Mouse (Mus musculus): ENCODE results near the gene Bola1. TPM values are rescaled to one million over a fixed set of nuclear protein-coding genes. Genes with fewer than 3 reads are reported as not detected.

Bola1 gene
- total and polyA plus RNA-seq, 3 experiments = 115 to 124 TPM; not detected in 1

DNA sequence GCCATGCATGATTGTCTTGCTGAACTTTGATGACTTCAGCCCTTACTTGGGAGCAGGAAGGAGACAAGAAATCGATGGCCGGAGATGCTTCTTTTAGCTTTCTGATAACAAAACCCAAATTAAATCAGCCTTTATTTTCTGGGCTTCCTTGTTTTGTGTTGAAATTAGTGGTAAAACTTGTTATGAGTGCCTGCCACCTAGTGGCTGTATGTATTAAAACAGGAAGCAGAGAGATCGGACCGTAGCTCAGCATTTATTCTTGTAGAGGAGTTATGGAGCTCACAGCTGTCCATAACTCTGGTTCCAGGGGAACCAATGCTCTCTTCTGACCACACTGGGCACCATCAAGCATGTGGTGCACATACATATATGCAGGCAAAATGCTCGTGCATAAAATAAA, 71.6 kb downstream of the Bola1 start:
- peaks cover 9% of the 10 kb centered on the region in 2 experiments; a peak in 3 of 4 replicates for H3K4me1 ChIP-seq (ENCODE audit: control insufficient read depth in 1 of 2, insufficient read depth in 2 of 2, low read length in 2 of 2)
- peaks cover 17 to 19% of the 10 kb centered on the region in 2 experiments for H3K36me3 ChIP-seq (ENCODE audit: control insufficient read depth in 1 of 2, insufficient read depth in 2 of 2, low read length in 2 of 2)
- no peak overlapping the region for H3K4me3 ChIP-seq (ENCODE audit: control insufficient read depth in 1 of 2, insufficient read depth in 1 of 2, low read depth in 2 of 2, low read length in 2 of 2)
- DNase-seq (ENCODE audit: low read depth, low spot score) = peak; percentile 93
- H3K9ac ChIP-seq (ENCODE audit: control insufficient read depth, low read depth, low read length, poor library complexity, severe bottlenecking) = no peak overlapping the region
- H3K27ac ChIP-seq (ENCODE audit: control insufficient read depth, low read depth, low read length) = no peak overlapping the region
- TF ChIP-seq MAZ (IDR thresholded peaks at IDR 0.05; ENCODE audit: low read depth, low read length) (no peak; the same call in none of the 2 replicates), MYB (IDR thresholded peaks at IDR 0.05; ENCODE audit: low read depth, low read length) (no peak; the same call in 1 of the 2 replicates), TCF12 (IDR thresholded peaks at IDR 0.05; ENCODE audit: low read depth, low read length) (no peak), SMC3 (IDR thresholded peaks at IDR 0.05; ENCODE audit: low read depth, low read length) (peak; percentile 99), TBP (IDR thresholded peaks at IDR 0.05; ENCODE audit: low read depth, low read length) (peak; percentile 32; the same call in 1 of the 2 replicates), MAX (IDR thresholded peaks at IDR 0.05; ENCODE audit: low read length) (peak; percentile 45; the same call in 1 of the 2 replicates), POLR2AphosphoS5 (IDR thresholded peaks at IDR 0.05; ENCODE audit: borderline replicate concordance, low read depth, low read length) (no peak), JUND (IDR thresholded peaks at IDR 0.05; ENCODE audit: low read depth, low read length) (peak; percentile 80), ELF1 (IDR thresholded peaks at IDR 0.05; ENCODE audit: low read depth, low read length) (peak; percentile 95), MYC (IDR thresholded peaks at IDR 0.05; ENCODE audit: low read depth, low read length) (peak; percentile 82; the same call in 1 of the 2 replicates), ETS1 (IDR thresholded peaks at IDR 0.05; ENCODE audit: low read depth, low read length) (0 out of 2 replicates have a peak, but pooled peaks have one; percentile 29), POLR2A (IDR thresholded peaks at IDR 0.05; ENCODE audit: control insufficient read depth in 1 of 2, insufficient read depth in 1 of 2, low read depth in 1 of 2, low read length in 2 of 2, poor library complexity in 1 of 2) (0 out of 4 replicates have a peak, but pooled peaks of 1 of the 2 experiments have one; percentile 27), ZNF384 (IDR thresholded peaks at IDR 0.05; ENCODE audit: low read depth, low read length) (peak; percentile 47), NRF1 (IDR thresholded peaks at IDR 0.05; ENCODE audit: insufficient read depth, low read depth, low read length, poor library complexity, severe bottlenecking) (no peak), RAD21 (IDR thresholded peaks at IDR 0.05; ENCODE audit: low read depth, low read length) (peak; percentile 99), CTCF (IDR thresholded peaks at IDR 0.05 in 2 of 3, conservative IDR thresholded peaks at IDR 0.05 in 1 of 3; ENCODE audit: control insufficient read depth in 1 of 3, insufficient read depth in 1 of 3, low read depth in 2 of 3, low read length in 3 of 3, poor library complexity in 1 of 3, severe bottlenecking in 1 of 3) (peak; percentile 51 to 99 (median 93)), GATA1 (IDR thresholded peaks at IDR 0.05; ENCODE audit: low read depth, low read length) (peak; percentile 60; the same call in 1 of the 2 replicates), ZC3H11A (IDR thresholded peaks at IDR 0.05; ENCODE audit: low read depth, low read length) (peak; percentile 99), MAFK (IDR thresholded peaks at IDR 0.05; ENCODE audit: borderline replicate concordance, low read depth, low read length) (peak; percentile 66), SIN3A (IDR thresholded peaks at IDR 0.05; ENCODE audit: low read length) (peak; percentile 94), BHLHE40 (IDR thresholded peaks at IDR 0.05; ENCODE audit: borderline replicate concordance, low read depth, low read length) (peak; percentile 19; the same call in 1 of the 2 replicates), HCFC1 (IDR thresholded peaks at IDR 0.05; ENCODE audit: low read depth, low read length) (peak; percentile 54; the same call in 1 of the 2 replicates)
- no peaks in the 10 kb centered on the region for H3K9me3 ChIP-seq (replicated peaks; ENCODE audit: insufficient read depth, low read length)
- H3K27me3 ChIP-seq (ENCODE audit: control insufficient read depth in 1 of 2, insufficient read depth in 2 of 2, low read length in 2 of 2) = no peaks in the 10 kb centered on the region
- no peaks in the 10 kb centered on the region for H3K79me2 ChIP-seq (ENCODE audit: control insufficient read depth, insufficient read depth, low read length, poor library complexity)

Other genes starting within 250 kb of the Bola1 start
- gene Plekho1, start 223.7 kb downstream of the Bola1 start, total RNA-seq (2012; rRNA removed) = 4.2 and 6.4 TPM in 2 replicates
- gene Plekho1, start 223.7 kb downstream of the Bola1 start, polyA plus RNA-seq (2012; ENCODE audit: insufficient read depth in 1 of 2, insufficient read length in 2 of 2, low read depth in 1 of 2, low replicate concordance in 2 of 2, missing spikeins in 1 of 2) = 10 to 100 TPM in 1 of 2 experiments, not detected in 1; 19.2 TPM
- gene Vps45, start 161.2 kb downstream of the Bola1 start, total RNA-seq (2012; rRNA removed) = 24.4 and 28.9 TPM in 2 replicates
- gene Vps45, start 161.2 kb downstream of the Bola1 start, polyA plus RNA-seq (2012; ENCODE audit: insufficient read depth in 1 of 2, insufficient read length in 2 of 2, low read depth in 1 of 2, low replicate concordance in 2 of 2, missing spikeins in 1 of 2) = 10 to 100 TPM; 20.6 to 92.0 TPM
- gene Otud7b, start 115.2 kb downstream of the Bola1 start, total RNA-seq (2012; rRNA removed) = 25.8 and 27.5 TPM in 2 replicates
- gene Otud7b, start 115.2 kb downstream of the Bola1 start, polyA plus RNA-seq (2012; ENCODE audit: insufficient read depth in 1 of 2, insufficient read length in 2 of 2, low read depth in 1 of 2, low replicate concordance in 2 of 2, missing spikeins in 1 of 2) = 10 to 100 TPM; 17.9 to 24.4 TPM
- gene Mtmr11, start 57.7 kb downstream of the Bola1 start, total RNA-seq (2012; rRNA removed) = 0.62 and 0.77 TPM in 2 replicates
- 1 to 10 TPM in 1 of 2 experiments, not detected in 1; 1.4 TPM for gene Mtmr11, start 57.7 kb downstream of the Bola1 start, polyA plus RNA-seq (2012; ENCODE audit: insufficient read depth in 1 of 2, insufficient read length in 2 of 2, low read depth in 1 of 2, low replicate concordance in 2 of 2, missing spikeins in 1 of 2)
- gene Sf3b4, start 47.4 kb downstream of the Bola1 start, total RNA-seq (2012; rRNA removed) = 135 and 157 TPM in 2 replicates
- 100 to 1,000 TPM; 102 to 423 TPM for gene Sf3b4, start 47.4 kb downstream of the Bola1 start, polyA plus RNA-seq (2012; ENCODE audit: insufficient read depth in 1 of 2, insufficient read length in 2 of 2, low read depth in 1 of 2, low replicate concordance in 2 of 2, missing spikeins in 1 of 2)
- gene Sv2a, start 38.6 kb downstream of the Bola1 start, total RNA-seq (2012; rRNA removed) = 0.77 and 2.1 TPM in 2 replicates
- gene Sv2a, start 38.6 kb downstream of the Bola1 start, polyA plus RNA-seq (2012; ENCODE audit: insufficient read depth in 1 of 2, insufficient read length in 2 of 2, low read depth in 1 of 2, low replicate concordance in 2 of 2, missing spikeins in 1 of 2) = 1 to 10 TPM in 1 of 2 experiments, not detected in 1; 3.3 TPM
- 197 and 234 TPM in 2 replicates for gene Hist2h2ab, start 156 bp upstream of the Bola1 start, total RNA-seq (2012; rRNA removed)
- under 1 TPM in 1 of 2 experiments, not detected in 1; 0.72 TPM for gene Hist2h2ab, start 156 bp upstream of the Bola1 start, polyA plus RNA-seq (2012; ENCODE audit: insufficient read depth in 1 of 2, insufficient read length in 2 of 2, low read depth in 1 of 2, low replicate concordance in 2 of 2, missing spikeins in 1 of 2)
- gene Hist2h2ac, start 1.2 kb upstream of the Bola1 start, total RNA-seq (2012; rRNA removed) = 2,824 and 3,687 TPM in 2 replicates
- 1 to 10 TPM in 1 of 2 experiments, not detected in 1; 4.8 TPM for gene Hist2h2ac, start 1.2 kb upstream of the Bola1 start, polyA plus RNA-seq (2012; ENCODE audit: insufficient read depth in 1 of 2, insufficient read length in 2 of 2, low read depth in 1 of 2, low replicate concordance in 2 of 2, missing spikeins in 1 of 2)
- gene Hist2h2be, start 1.4 kb upstream of the Bola1 start, total RNA-seq (2012; rRNA removed) = 1.6 and 1.8 TPM in 2 replicates
- 1 to 10 TPM in 1 of 2 experiments, not detected in 1; 3.2 TPM for gene Hist2h2be, start 1.4 kb upstream of the Bola1 start, polyA plus RNA-seq (2012; ENCODE audit: insufficient read depth in 1 of 2, insufficient read length in 2 of 2, low read depth in 1 of 2, low replicate concordance in 2 of 2, missing spikeins in 1 of 2)
- 2,744 and 3,348 TPM in 2 replicates for gene Hist2h3c2, start 19.4 kb upstream of the Bola1 start, total RNA-seq (2012; rRNA removed)
- gene Hist2h3c2, start 19.4 kb upstream of the Bola1 start, polyA plus RNA-seq (2012; ENCODE audit: insufficient read depth in 1 of 2, insufficient read length in 2 of 2, low read depth in 1 of 2, low replicate concordance in 2 of 2, missing spikeins in 1 of 2) = 1,000 to 10,000 TPM in 1 of 2 experiments, 1 to 10 TPM in 1; 8.2 to 1,897 TPM
- gene Hist2h2aa2, start 20.6 kb upstream of the Bola1 start, total RNA-seq (2012; rRNA removed) = 11,232 and 13,053 TPM in 2 replicates
- gene Hist2h2aa2, start 20.6 kb upstream of the Bola1 start, polyA plus RNA-seq (2012; ENCODE audit: insufficient read depth in 1 of 2, insufficient read length in 2 of 2, low read depth in 1 of 2, low replicate concordance in 2 of 2, missing spikeins in 1 of 2) = 10 to 100 TPM in 1 of 2 experiments, not detected in 1; 18.4 TPM
- gene Hist2h2aa1, start 25.8 kb upstream of the Bola1 start, total RNA-seq (2012; rRNA removed) = 3,456 and 4,103 TPM in 2 replicates
- 1 to 10 TPM in 1 of 2 experiments, not detected in 1; 1.5 TPM for gene Hist2h2aa1, start 25.8 kb upstream of the Bola1 start, polyA plus RNA-seq (2012; ENCODE audit: insufficient read depth in 1 of 2, insufficient read length in 2 of 2, low read depth in 1 of 2, low replicate concordance in 2 of 2, missing spikeins in 1 of 2)
- gene Hist2h3c1, start 27.0 kb upstream of the Bola1 start, total RNA-seq (2012; rRNA removed) = 1.3 and 1.5 TPM in 2 replicates
- not detected for gene Hist2h3c1, start 27.0 kb upstream of the Bola1 start, polyA plus RNA-seq (2012; ENCODE audit: insufficient read depth in 1 of 2, insufficient read length in 2 of 2, low read depth in 1 of 2, low replicate concordance in 2 of 2, missing spikeins in 1 of 2)
- gene Hist2h4, start 43.6 kb upstream of the Bola1 start, total RNA-seq (2012; rRNA removed) = 195 and 290 TPM in 2 replicates
- 1 to 10 TPM in 1 of 2 experiments, not detected in 1; 1.5 TPM for gene Hist2h4, start 43.6 kb upstream of the Bola1 start, polyA plus RNA-seq (2012; ENCODE audit: insufficient read depth in 1 of 2, insufficient read length in 2 of 2, low read depth in 1 of 2, low replicate concordance in 2 of 2, missing spikeins in 1 of 2)
- 3,962 and 5,017 TPM in 2 replicates for gene Hist2h3b, start 48.9 kb upstream of the Bola1 start, total RNA-seq (2012; rRNA removed)
- gene Hist2h3b, start 48.9 kb upstream of the Bola1 start, polyA plus RNA-seq (2012; ENCODE audit: insufficient read depth in 1 of 2, insufficient read length in 2 of 2, low read depth in 1 of 2, low replicate concordance in 2 of 2, missing spikeins in 1 of 2) = 10 to 100 TPM in 1 of 2 experiments, not detected in 1; 71.7 TPM
- gene Hist2h2bb, start 50.0 kb upstream of the Bola1 start, total RNA-seq (2012; rRNA removed) = 6,680 and 8,754 TPM in 2 replicates
- 10 to 100 TPM in 1 of 2 experiments, not detected in 1; 11.2 TPM for gene Hist2h2bb, start 50.0 kb upstream of the Bola1 start, polyA plus RNA-seq (2012; ENCODE audit: insufficient read depth in 1 of 2, insufficient read length in 2 of 2, low read depth in 1 of 2, low replicate concordance in 2 of 2, missing spikeins in 1 of 2)
- gene Fcgr1, start 74.3 kb upstream of the Bola1 start, total RNA-seq (2012; rRNA removed) = 3.4 and 4.7 TPM in 2 replicates
- 1 to 10 TPM in 1 of 2 experiments, not detected in 1; 2.8 TPM for gene Fcgr1, start 74.3 kb upstream of the Bola1 start, polyA plus RNA-seq (2012; ENCODE audit: insufficient read depth in 1 of 2, insufficient read length in 2 of 2, low read depth in 1 of 2, low replicate concordance in 2 of 2, missing spikeins in 1 of 2)
- not detected in 2 replicates for gene BC107364, start 232.6 kb upstream of the Bola1 start, total RNA-seq (2012; rRNA removed)
- under 1 TPM in 1 of 2 experiments, not detected in 1; 0.17 TPM for gene BC107364, start 232.6 kb upstream of the Bola1 start, polyA plus RNA-seq (2012; ENCODE audit: insufficient read depth in 1 of 2, insufficient read length in 2 of 2, low read depth in 1 of 2, low replicate concordance in 2 of 2, missing spikeins in 1 of 2)